Mouse (Mus musculus) lung, adult 2 months (tissue): ENCODE measurements around the gene Tspan31.

ENCODE experiments used
- CTCF ChIP-seq: fragments of 200-500 bp; IDR thresholded peaks from 2 replicates; pipeline ENCODE4 v1.5.1; 2011; ENCODE audit warnings: mild to moderate bottlenecking, low read length, control low read depth; ENCODE audit not compliant: insufficient read depth
- POLR2A ChIP-seq: fragments of 200-500 bp; IDR thresholded peaks from 2 replicates; pipeline ENCODE4 v1.6.1; 2011; ENCODE audit warnings: low read depth, mild to moderate bottlenecking, control low read depth, low read length, borderline replicate concordance; ENCODE audit errors: extremely low read depth

- no peak for TF ChIP-seq CTCF
- TF ChIP-seq POLR2A: no peak
Measured at GRCm38 (mm10) chr10:127111001-127111887, 41.2 kb upstream of the Tspan31 start.
